8 mouse cellular contexts compared by ENCODE assay signal in genomic region chr5:115301615-115302014, GRCm38 (mm10). TPM values are rescaled to one million over a fixed set of nuclear protein-coding genes. Genes with fewer than 3 reads are reported as not detected.
A peak's percentile ranks its signal among the peaks of the same experiment; 100 is the strongest.
DNase-seq lines count a peak whose midpoint lies in the region; ATAC-seq and TF ChIP-seq lines count a peak whose summit lies in the region.

No protein-coding gene starts in this region.

- DNase-seq in lung, postnatal 0 days (ENCODE audit: low spot score) = no peak
- no peak for DNase-seq in lung, postnatal 10 days
- no peak for DNase-seq in limb, embryonic 11.5 days (ENCODE audit: low spot score)
- DNase-seq in spleen, adult 12 weeks (ENCODE audit: low spot score) = no peak
- no peak for DNase-seq in layer of hippocampus, adult 11-12 months (ENCODE audit: low spot score)
- DNase-seq in thymus, postnatal 14 days = no peak

- 0 out of 2 replicates have a peak overlapping the region, but pooled peaks have one; percentile 3 for H3K9ac ChIP-seq in lung, postnatal 0 days (replicated peaks; ENCODE audit: low read depth)
- peak overlapping the region; percentile 66 for H3K9ac ChIP-seq in forebrain, embryonic 13.5 days
- H3K9ac ChIP-seq in limb, embryonic 11.5 days (ENCODE audit: low read length) = peak overlapping the region; percentile 54; the same call in 1 of the 2 replicates

- peak overlapping the region; percentile 82 for H3K4me3 ChIP-seq in lung, postnatal 0 days (ENCODE audit: low read depth, low read length)
- H3K4me3 ChIP-seq in forebrain, embryonic 13.5 days = peak overlapping the region; percentile 62
- H3K4me3 ChIP-seq in limb, embryonic 11.5 days (ENCODE audit: low read depth, low read length) = peak overlapping the region; percentile 95
- peak overlapping the region; percentile 57 for H3K4me3 ChIP-seq in olfactory bulb, adult 2 months (ENCODE audit: insufficient read depth, low read depth, low read length)

- no peak for TF ChIP-seq POLR2A in olfactory bulb, adult 2 months (IDR thresholded peaks at IDR 0.05; ENCODE audit: insufficient read depth, low read depth, low read length)

- H3K27ac ChIP-seq in lung, postnatal 0 days (ENCODE audit: low read length) = peak overlapping the region; percentile 57; the same call in 1 of the 2 replicates
- 0 out of 2 replicates have a peak overlapping the region, but pooled peaks have one; percentile 53 for H3K27ac ChIP-seq in forebrain, embryonic 13.5 days
- peak overlapping the region; percentile 64 for H3K27ac ChIP-seq in limb, embryonic 11.5 days (replicated peaks; ENCODE audit: low read depth, low read length)
- H3K27ac ChIP-seq in olfactory bulb, adult 2 months (ENCODE audit: insufficient read depth, low read depth, low read length) = no peak overlapping the region

- no peak for TF ChIP-seq CTCF in lung, postnatal 0 days (IDR thresholded peaks at IDR 0.05)
- no peak for TF ChIP-seq CTCF in olfactory bulb, adult 2 months (IDR thresholded peaks at IDR 0.05; ENCODE audit: insufficient read depth, low read depth, low read length)

- WGBS in lung, postnatal 0 days = 16% methylated on average over 13 of the region's 13 CpGs
- WGBS in forebrain, embryonic 13.5 days = 33% methylated on average over 13 of the region's 13 CpGs
- 25% methylated on average over 13 of the region's 13 CpGs for WGBS in limb, embryonic 11.5 days
- 18% methylated on average over 13 of the region's 13 CpGs for whole genome bisulfite sequencing in olfactory bulb, adult 2 months

- ATAC-seq in lung, postnatal 0 days = no peak
- ATAC-seq in forebrain, embryonic 13.5 days = no peak
- ATAC-seq in limb, embryonic 11.5 days (ENCODE audit: insufficient number of reproducible peaks, low FRiP score, low TSS enrichment, low read depth) = no peak

- no peak for TF ChIP-seq EP300 in lung, postnatal 0 days (IDR thresholded peaks at IDR 0.05)

- no peaks in the 10 kb centered on the region for H3K9me3 ChIP-seq in lung, postnatal 0 days (ENCODE audit: low read length)
- no peaks in the 10 kb centered on the region for H3K9me3 ChIP-seq in forebrain, embryonic 13.5 days (replicated peaks)
- no peaks in the 10 kb centered on the region for H3K9me3 ChIP-seq in limb, embryonic 11.5 days (ENCODE audit: control insufficient read depth, low read length)

- peak overlapping the region; percentile 65 for H3K4me2 ChIP-seq in lung, postnatal 0 days (replicated peaks; ENCODE audit: low read depth, low read length)
- H3K4me2 ChIP-seq in forebrain, embryonic 13.5 days = peak overlapping the region; percentile 83
- peak overlapping the region; percentile 62 for H3K4me2 ChIP-seq in limb, embryonic 11.5 days (ENCODE audit: low read depth, severe bottlenecking)

- no peaks in the 10 kb centered on the region for H3K27me3 ChIP-seq in lung, postnatal 0 days (replicated peaks; ENCODE audit: insufficient read depth, low read length)
- no peaks in the 10 kb centered on the region for H3K27me3 ChIP-seq in forebrain, embryonic 13.5 days
- no peaks in the 10 kb centered on the region for H3K27me3 ChIP-seq in limb, embryonic 11.5 days (ENCODE audit: control insufficient read depth, insufficient read depth, low read length)

- H3K36me3 ChIP-seq in lung, postnatal 0 days (ENCODE audit: insufficient read depth, low read length) = 0 out of 2 replicates have a peak, but pooled peaks cover 10% of the 10 kb centered on the region
- peaks cover 27% of the 10 kb centered on the region for H3K36me3 ChIP-seq in forebrain, embryonic 13.5 days (ENCODE audit: poor library complexity, severe bottlenecking)
- H3K36me3 ChIP-seq in limb, embryonic 11.5 days (ENCODE audit: control insufficient read depth, insufficient read depth, low read length) = peaks cover 5% of the 10 kb centered on the region; the same call in 1 of the 2 replicates

- H3K4me1 ChIP-seq in lung, postnatal 0 days (ENCODE audit: insufficient read depth, low read depth, low read length) = no peaks in the 10 kb centered on the region
- H3K4me1 ChIP-seq in forebrain, embryonic 13.5 days = peaks cover 32% of the 10 kb centered on the region
- H3K4me1 ChIP-seq in limb, embryonic 11.5 days (ENCODE audit: control insufficient read depth, insufficient read depth, low read length) = 0 out of 2 replicates have a peak, but pooled peaks cover 7% of the 10 kb centered on the region
- peaks cover 9% of the 10 kb centered on the region for H3K4me1 ChIP-seq in olfactory bulb, adult 2 months (ENCODE audit: control insufficient read depth, insufficient read depth, low read length)

RNA-seq across cellular contexts. Expression of gene Dynll1, which starts 0.8 kb away (rescaled TPM):
- 1,317 and 1,524 TPM in 2 replicates for polyA plus RNA-seq in lung, postnatal 0 days (2015; fragmentation: Nextera tagmentation; extraction: Ambion mirVana)
- 1,571 and 1,757 TPM in 2 replicates for polyA plus RNA-seq in forebrain, embryonic 13.5 days (2015; fragmentation: Nextera tagmentation; extraction: Ambion mirVana)
- polyA plus RNA-seq in limb, embryonic 11.5 days (2014; fragmentation: Nextera tagmentation; extraction: Ambion mirVana) = 1,968 and 2,035 TPM in 2 replicates
- 797 TPM in 1 of 2 replicates, not detected in the other for polyA plus RNA-seq in olfactory bulb, adult 2 months (2012; ENCODE audit: insufficient read depth, insufficient read length, low replicate concordance, missing spikeins)

RNA-seq across cellular contexts. Expression of gene Coq5, which starts 22.1 kb away (rescaled TPM):
- 18.9 and 19.4 TPM in 2 replicates for polyA plus RNA-seq in lung, postnatal 0 days (2015; fragmentation: Nextera tagmentation; extraction: Ambion mirVana)
- 53.7 and 54.0 TPM in 2 replicates for polyA plus RNA-seq in forebrain, embryonic 13.5 days (2015; fragmentation: Nextera tagmentation; extraction: Ambion mirVana)
- 51.4 and 54.6 TPM in 2 replicates for polyA plus RNA-seq in limb, embryonic 11.5 days (2014; fragmentation: Nextera tagmentation; extraction: Ambion mirVana)
- polyA plus RNA-seq in olfactory bulb, adult 2 months (2012; ENCODE audit: insufficient read depth, insufficient read length, low replicate concordance, missing spikeins) = not detected in 2 replicates

RNA-seq across cellular contexts. Expression of gene Srsf9, which starts 25.4 kb away (rescaled TPM):
- 140 and 152 TPM in 2 replicates for polyA plus RNA-seq in lung, postnatal 0 days (2015; fragmentation: Nextera tagmentation; extraction: Ambion mirVana)
- polyA plus RNA-seq in forebrain, embryonic 13.5 days (2015; fragmentation: Nextera tagmentation; extraction: Ambion mirVana) = 255 and 263 TPM in 2 replicates
- 417 and 433 TPM in 2 replicates for polyA plus RNA-seq in limb, embryonic 11.5 days (2014; fragmentation: Nextera tagmentation; extraction: Ambion mirVana)
- polyA plus RNA-seq in olfactory bulb, adult 2 months (2012; ENCODE audit: insufficient read depth, insufficient read length, low replicate concordance, missing spikeins) = not detected in 2 replicates

RNA-seq across cellular contexts. Expression of gene Rnf10, which starts 28.9 kb away (rescaled TPM):
- polyA plus RNA-seq in lung, postnatal 0 days (2015; fragmentation: Nextera tagmentation; extraction: Ambion mirVana) = 98.5 and 104 TPM in 2 replicates
- 134 and 138 TPM in 2 replicates for polyA plus RNA-seq in forebrain, embryonic 13.5 days (2015; fragmentation: Nextera tagmentation; extraction: Ambion mirVana)
- polyA plus RNA-seq in limb, embryonic 11.5 days (2014; fragmentation: Nextera tagmentation; extraction: Ambion mirVana) = 77.5 and 105 TPM in 2 replicates
- 496 TPM in 1 of 2 replicates, not detected in the other for polyA plus RNA-seq in olfactory bulb, adult 2 months (2012; ENCODE audit: insufficient read depth, insufficient read length, low replicate concordance, missing spikeins)

RNA-seq across cellular contexts. Expression of gene Gatc, which starts 39.4 kb away (rescaled TPM):
- polyA plus RNA-seq in lung, postnatal 0 days (2015; fragmentation: Nextera tagmentation; extraction: Ambion mirVana) = 10.1 and 10.4 TPM in 2 replicates
- 31.8 and 34.1 TPM in 2 replicates for polyA plus RNA-seq in forebrain, embryonic 13.5 days (2015; fragmentation: Nextera tagmentation; extraction: Ambion mirVana)
- polyA plus RNA-seq in limb, embryonic 11.5 days (2014; fragmentation: Nextera tagmentation; extraction: Ambion mirVana) = 42.5 and 46.7 TPM in 2 replicates
- not detected in 2 replicates for polyA plus RNA-seq in olfactory bulb, adult 2 months (2012; ENCODE audit: insufficient read depth, insufficient read length, low replicate concordance, missing spikeins)

Comparison
In these comparisons a context has a peak if more than half of its experiments do, and no peak if none do; other contexts are left out.
1. H3K9ac ChIP-seq: peak in every context shown above with its lines; median percentile 66 in forebrain, embryonic 13.5 days; 54 in limb, embryonic 11.5 days; 3 in lung, postnatal 0 days.
2. RNA of gene Coq5, which starts 22.1 kb away (polyA plus RNA-seq): 53.7 to 54.0 TPM in forebrain, embryonic 13.5 days, 51.4 to 54.6 TPM in limb, embryonic 11.5 days and 18.9 to 19.4 TPM in lung, postnatal 0 days; not detected in olfactory bulb, adult 2 months; every median in the first group is over 10 times any median in the second.
3. Peak in every context shown above with its lines, with median percentiles within 50 percentile points of each other: H3K4me2 ChIP-seq and H3K4me3 ChIP-seq.